Mouse (Mus musculus) small intestine, adult 2 months (tissue): ENCODE results near the gene Mgp. TPM values are rescaled to one million over a fixed set of nuclear protein-coding genes. Genes with fewer than 3 reads are reported as not detected.

Experiments
- H3K27ac ChIP-seq: fragments of 200-500 bp; 2 replicates; pipeline ENCODE4 v1.5.1; 2012; ENCODE audit warnings: low read depth, low read length, control low read depth, inconsistent platforms; ENCODE audit not compliant: insufficient read depth
- H3K27me3 ChIP-seq: fragments of 200-500 bp; 2 replicates; pipeline ENCODE4 v1.6.1; 2012; ENCODE audit warnings: mild to moderate bottlenecking, moderate library complexity, low read length, inconsistent platforms; ENCODE audit not compliant: control insufficient read depth, insufficient read depth
- H3K36me3 ChIP-seq: fragments of 200-500 bp; 2 replicates; pipeline ENCODE4 v1.6.1; 2012; ENCODE audit warnings: mild to moderate bottlenecking, low read length, control low read depth, inconsistent platforms; ENCODE audit not compliant: control insufficient read depth, insufficient read depth
- H3K4me1 ChIP-seq: fragments of 200-500 bp; 2 replicates; pipeline ENCODE4 v1.6.1; 2012; ENCODE audit warnings: low read length, inconsistent platforms, mixed read lengths; ENCODE audit not compliant: control insufficient read depth, insufficient read depth, insufficient read length
- H3K4me3 ChIP-seq: fragments of 200-500 bp; 2 replicates; pipeline ENCODE4 v1.5.1; 2012; ENCODE audit warnings: low read depth, mild to moderate bottlenecking, control low read depth, inconsistent platforms, low read length, moderate library complexity
- CTCF ChIP-seq: fragments of 200-500 bp; IDR thresholded peaks from 2 replicates; pipeline ENCODE4 v1.5.1; 2012; ENCODE audit warnings: low read depth, mild to moderate bottlenecking, control low read depth, inconsistent platforms, low read length, moderate library complexity, mixed read lengths; ENCODE audit not compliant: insufficient replicate concordance, insufficient read length; ENCODE audit errors: extremely low read depth
- POLR2A ChIP-seq: fragments of 200-500 bp; IDR thresholded peaks from 2 replicates; pipeline ENCODE4 v1.6.1; 2012; ENCODE audit warnings: low read depth, mild to moderate bottlenecking, control low read depth, inconsistent platforms, low read length, moderate library complexity
- WGBS: fragments of 180-500 bp; shearing (Covaris S2); methylation state at CpG from one replicate; pipeline ENCODE4 v1.1.7; 2018; 5-methylcytosine and 5-hydroxymethylcytosine counted together
- polyA plus RNA-seq: library from polyadenylated mRNA; depleted of rRNA; stranded (reverse); fragments of >200 nt; gene quantifications from 2 replicates; pipeline ENCODE4 v1.2.3, GENCODE M21; 2012; rRNA removed

Gene Mgp
- polyA plus RNA-seq = 76.2 and 91.8 TPM in 2 replicates

DNA sequence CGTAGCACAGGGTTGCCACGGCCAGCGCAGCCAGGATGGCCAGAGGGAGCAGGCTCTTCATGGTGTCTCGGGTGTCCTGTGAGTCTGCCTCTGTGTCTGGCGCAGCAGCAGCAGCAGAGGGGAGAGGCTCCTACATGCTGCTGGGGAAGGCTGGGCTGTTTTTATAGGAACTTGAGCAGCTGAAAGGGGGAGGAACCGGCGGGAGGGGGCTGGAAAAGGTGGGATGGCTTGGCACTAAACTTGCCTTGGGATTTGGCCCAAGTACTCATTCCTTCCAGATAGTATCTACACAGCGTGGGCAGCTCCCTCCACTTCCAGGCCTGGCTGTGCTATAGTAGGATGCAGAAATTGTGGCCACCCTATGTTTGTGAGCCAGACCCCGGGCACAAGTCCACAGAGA lies at the start of gene Mgp:
TSS of gene Mgp (minus strand) at position 154 of the 400 bp plus-strand sequence.
- peak within 1 kb of the TSS; percentile 35; the same call in 1 of the 2 replicates for H3K4me3 ChIP-seq
- H3K27me3 ChIP-seq = no peaks in the 10 kb centered on the region; the same call in 1 of the 2 replicates
- 57% methylated on average over 9 of the region's 9 CpGs for WGBS
- no peaks in the 10 kb centered on the region for H3K4me1 ChIP-seq
- TF ChIP-seq POLR2A (no peak), CTCF (no peak)
- no peaks in the 10 kb centered on the region for H3K36me3 ChIP-seq
- H3K27ac ChIP-seq = 0 out of 2 replicates have a peak within 1 kb of the TSS, but pooled peaks have one; percentile 35

- no peak overlapping the region for H3K4me3 ChIP-seq
- WGBS = 74% methylated on average over 8 of the region's 8 CpGs
- no peaks in the 10 kb centered on the region for H3K4me1 ChIP-seq
- no peak overlapping the region for H3K27ac ChIP-seq
- H3K27me3 ChIP-seq = no peaks in the 10 kb centered on the region
- H3K36me3 ChIP-seq = no peaks in the 10 kb centered on the region
- no peak for TF ChIP-seq CTCF
These were observed 49.4 kb upstream of the Mgp start for GRCm38 (mm10) chr6:136925049-136925448.

DNA sequence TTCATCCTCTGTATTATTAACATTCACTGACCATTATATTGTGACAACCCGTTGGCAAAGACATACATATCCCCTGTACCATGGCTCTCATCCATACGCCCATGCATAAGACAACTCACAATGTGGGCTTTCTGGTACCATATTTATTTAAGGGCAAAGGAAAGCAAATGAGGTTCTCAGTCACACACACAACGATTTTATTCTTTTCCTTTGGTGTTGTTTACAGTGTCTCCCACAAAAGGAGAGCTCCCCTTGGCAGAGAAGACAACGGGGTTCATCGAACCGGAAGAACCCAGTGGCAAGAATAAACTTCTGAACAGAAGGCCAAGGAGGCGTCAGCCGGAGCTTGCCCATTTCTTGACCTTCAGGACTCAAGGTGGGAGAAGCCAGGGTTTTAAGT lies 47.9 kb upstream of the Mgp start, which contains the start of gene Pde6h:
TSS of gene Pde6h (plus strand) at position 301 of the 400 bp plus-strand sequence.
- H3K4me1 ChIP-seq = no peaks in the 10 kb centered on the region
- H3K36me3 ChIP-seq = no peaks in the 10 kb centered on the region
- WGBS = 91% methylated on average over 8 of the region's 8 CpGs
- no peak within 1 kb of the TSS for H3K4me3 ChIP-seq
- TF ChIP-seq POLR2A (no peak), CTCF (no peak)
- no peaks in the 10 kb centered on the region for H3K27me3 ChIP-seq
- H3K27ac ChIP-seq = no peak within 1 kb of the TSS

DNA sequence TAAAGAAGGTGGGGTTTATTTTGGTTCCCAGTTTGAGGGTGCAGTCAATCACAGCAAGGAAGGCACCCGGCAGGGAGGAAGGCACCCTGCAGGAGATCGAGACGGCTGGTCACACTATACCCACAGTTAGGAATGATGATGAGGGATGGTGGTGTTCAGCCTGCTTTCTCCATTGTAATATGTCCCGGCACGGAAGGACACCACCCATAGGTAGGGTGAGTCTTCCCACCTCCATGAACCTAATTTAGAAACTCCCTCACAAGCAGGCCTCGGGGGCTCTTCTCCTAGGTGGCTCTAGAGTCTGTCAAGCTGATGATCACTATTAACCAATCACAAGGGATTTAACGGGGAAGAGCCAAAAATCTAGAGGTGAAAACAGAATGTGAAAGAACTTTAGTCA lies 47.2 kb upstream of the Mgp start:
- H3K27me3 ChIP-seq = no peaks in the 10 kb centered on the region
- no peak overlapping the region for H3K27ac ChIP-seq
- no peak overlapping the region for H3K4me3 ChIP-seq
- no peak for TF ChIP-seq CTCF
- no peak for TF ChIP-seq POLR2A
- no peaks in the 10 kb centered on the region for H3K4me1 ChIP-seq
- 90% methylated on average over 7 of the region's 7 CpGs for WGBS
- H3K36me3 ChIP-seq = no peaks in the 10 kb centered on the region

- 28% methylated on average over 5 of the region's 5 CpGs for WGBS
- no peaks in the 10 kb centered on the region for H3K36me3 ChIP-seq
- no peak within 1 kb of the TSS for H3K4me3 ChIP-seq
- TF ChIP-seq CTCF = no peak
- no peak for TF ChIP-seq POLR2A
- no peak within 1 kb of the TSS for H3K27ac ChIP-seq
- no peaks in the 10 kb centered on the region for H3K4me1 ChIP-seq
- H3K27me3 ChIP-seq = no peaks in the 10 kb centered on the region
These were observed 46.5 kb upstream of the Mgp start, which contains the start of gene Erp27 for GRCm38 (mm10) chr6:136922080-136922479. Gene Erp27 (minus strand): TSS chr6:136922180.

DNA sequence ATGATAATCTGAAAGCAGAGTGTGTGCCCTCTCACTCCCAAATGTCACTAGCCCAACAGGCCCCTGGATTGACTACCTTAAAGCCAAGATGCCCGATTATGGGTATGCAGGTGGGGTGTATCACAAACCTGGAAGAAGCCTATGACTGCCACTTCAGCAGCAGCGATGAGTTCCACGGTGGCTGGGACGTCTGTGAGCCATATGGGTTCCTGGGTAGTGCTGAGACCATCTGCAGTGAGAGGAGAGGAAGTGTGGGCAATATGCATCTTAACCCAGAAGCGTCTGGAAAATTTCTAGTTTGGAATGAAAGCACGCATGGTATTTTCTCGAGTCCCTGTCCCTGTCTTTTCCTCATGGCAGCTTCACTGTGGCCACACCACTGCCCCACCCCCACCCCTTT lies 46.0 kb upstream of the Mgp start:
- WGBS = 69% methylated on average over 7 of the region's 7 CpGs
- Histone ChIP-seq H3K27ac (no peak overlapping the region), H3K4me3 (no peak overlapping the region), H3K36me3 (no peaks in the 10 kb centered on the region), H3K4me1 (no peaks in the 10 kb centered on the region), H3K27me3 (no peaks in the 10 kb centered on the region)
- no peak for TF ChIP-seq POLR2A

DNA sequence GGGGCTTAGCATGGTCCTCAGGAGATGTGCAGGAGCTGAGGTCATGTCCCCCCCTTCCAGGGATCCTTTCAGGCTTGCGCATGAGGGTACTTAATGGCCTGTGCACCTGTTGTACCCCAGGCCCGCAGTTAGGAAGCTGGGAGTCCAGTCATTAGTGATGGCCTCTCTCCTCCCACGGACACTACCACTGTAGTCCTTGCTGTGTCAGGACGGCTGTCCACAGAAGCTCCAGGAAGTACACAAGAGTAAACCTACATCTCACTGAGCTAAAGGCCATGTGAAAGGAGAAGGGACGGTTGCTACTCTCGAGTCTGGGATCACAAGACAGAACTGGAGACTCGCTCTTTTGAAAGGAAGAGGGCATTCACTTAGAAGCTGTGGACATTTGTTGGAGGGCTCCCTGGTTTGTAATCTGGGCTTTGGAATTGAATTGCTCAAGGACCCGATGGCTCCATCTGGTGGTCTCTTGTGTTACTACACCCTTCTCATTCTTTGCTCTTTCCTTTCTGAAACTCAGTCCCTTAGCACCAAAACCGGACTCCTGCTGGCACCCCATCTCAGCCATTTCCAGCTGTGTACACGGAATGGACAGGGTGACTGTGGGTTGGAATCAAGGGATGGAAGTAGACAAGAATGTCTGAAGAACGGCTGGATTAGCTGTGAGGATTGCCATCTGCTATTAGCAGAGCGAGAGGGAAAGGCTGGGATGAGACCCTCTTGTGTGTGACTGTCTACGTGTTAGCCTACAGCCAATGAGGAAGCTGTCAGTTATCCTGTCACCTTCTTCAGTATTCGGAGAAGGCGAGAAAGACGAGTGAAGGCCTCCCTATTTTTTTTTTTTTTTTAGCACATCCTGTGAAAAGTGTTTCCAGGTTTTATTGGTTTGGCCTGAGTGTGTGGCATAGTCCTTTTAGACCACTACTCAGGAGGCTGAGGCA lies 45.0 kb upstream of the Mgp start:
- Histone ChIP-seq H3K27me3 (no peaks in the 10 kb centered on the region), H3K27ac (no peak overlapping the region), H3K36me3 (no peaks in the 10 kb centered on the region), H3K4me1 (no peaks in the 10 kb centered on the region), H3K4me3 (no peak overlapping the region)
- 33% methylated on average over 16 of the region's 16 CpGs for WGBS
- TF ChIP-seq POLR2A = no peak
- peak; percentile 52; the same call in 1 of the 2 replicates for TF ChIP-seq CTCF
